Mouse (Mus musculus) heart, embryonic 14.5 days (tissue): ENCODE results near the gene Mast4. TPM values are rescaled to one million over a fixed set of nuclear protein-coding genes. Genes with fewer than 3 reads are reported as not detected.
A peak's percentile ranks its signal among the peaks of the same experiment; 100 is the strongest.

ENCODE experiments used
- ATAC-seq: fragments of 200-750 bp; cut with Nextera tagmentation; 2 replicates; pipeline ENCODE4 v1.8.0; 2017; ENCODE audit warnings: low read depth, moderate TSS enrichment; ENCODE audit not compliant: insufficient number of reproducible peaks, insufficient read depth, low FRiP score
- H3K27ac ChIP-seq, 2 experiments: fragments of 200-500 bp in 1 of 2; fragments of 300-500 bp in 1 of 2; sonication (generic) in 1 of 2; replicated peaks in 1 of 2; 2 replicates each; pipeline ENCODE4 v1.5.1; 2012 to 2014; ENCODE audit warnings: low read depth in 2 of 2, low read length in 2 of 2, control low read depth in 1 of 2, mild to moderate bottlenecking in 1 of 2, mixed read lengths in 1 of 2; ENCODE audit not compliant: control insufficient read depth in 1 of 2, insufficient read depth in 1 of 2
- H3K27me3 ChIP-seq: fragments of 300-500 bp; sonication (generic); 2 replicates; pipeline ENCODE4 v1.6.1; 2014; ENCODE audit warnings: mild to moderate bottlenecking, low read length, control low read depth; ENCODE audit not compliant: control insufficient read depth, insufficient read depth
- H3K36me3 ChIP-seq: fragments of 300-500 bp; sonication (generic); 2 replicates; pipeline ENCODE4 v1.6.1; 2014; ENCODE audit warnings: mild to moderate bottlenecking, control low read depth, low read length, mixed read lengths; ENCODE audit not compliant: control insufficient read depth, insufficient read depth
- H3K4me1 ChIP-seq, 2 experiments: fragments of 200-500 bp in 1 of 2; fragments of 300-500 bp in 1 of 2; sonication (generic) in 1 of 2; 2 replicates each; pipeline ENCODE4 v1.6.1; 2012 to 2014; ENCODE audit warnings: low read length in 2 of 2, control low read depth in 1 of 2, mixed read lengths in 1 of 2; ENCODE audit not compliant: control insufficient read depth in 2 of 2, insufficient read depth in 2 of 2
- H3K4me2 ChIP-seq: fragments of 300-500 bp; sonication (generic); 2 replicates; pipeline ENCODE4 v1.6.1; 2014; ENCODE audit warnings: mild to moderate bottlenecking, low read length
- H3K4me3 ChIP-seq, 2 experiments: fragments of 200-500 bp in 1 of 2; fragments of 300-500 bp in 1 of 2; sonication (generic) in 1 of 2; 2 replicates each; pipeline ENCODE4 v1.5.1; 2012 to 2014; ENCODE audit warnings: low read length in 2 of 2, mild to moderate bottlenecking in 2 of 2, control low read depth in 1 of 2, low read depth in 1 of 2, moderate library complexity in 1 of 2; ENCODE audit not compliant: control insufficient read depth in 1 of 2, insufficient read depth in 1 of 2
- H3K9ac ChIP-seq: fragments of 300-500 bp; sonication (generic); 2 replicates; pipeline ENCODE4 v1.6.1; 2014; ENCODE audit warnings: mild to moderate bottlenecking, low read length
- H3K9me3 ChIP-seq: fragments of 300-500 bp; sonication (generic); 2 replicates; pipeline ENCODE4 v1.6.1; 2016; ENCODE audit warnings: low read length, control low read depth; ENCODE audit not compliant: control insufficient read depth
- WGBS: fragments of 180-500 bp; shearing (Covaris S2); extraction: QIAGEN DNeasy Blood & Tissue Kit; methylation state at CpG from one replicate; pipeline ENCODE4 v1.1.7; 2014; 5-methylcytosine and 5-hydroxymethylcytosine counted together
- polyA plus RNA-seq: library from polyadenylated mRNA; unstranded; fragments of >200 nt; fragmentation: Nextera tagmentation; extraction: Ambion mirVana; gene quantifications from 2 replicates; pipeline ENCODE4 v1.2.1, GENCODE M21; 2014

Gene Mast4
- polyA plus RNA-seq, 1 experiment from 2014 or later, result 54.1 TPM

GRCm38 (mm10) chr13:102869541-102869940 is 464.8 kb downstream of the Mast4 start:
- Histone ChIP-seq H3K4me1 (peaks cover 17 to 46% of the 10 kb centered on the region in 2 experiments), H3K9ac (no peak overlapping the region), H3K27ac (peak overlapping the region in 1 of 2 experiments; percentile 37; a peak in 1 of 4 replicates), H3K27me3 (no peaks in the 10 kb centered on the region), H3K4me3 (no peak overlapping the region), H3K36me3 (0 out of 2 replicates have a peak, but pooled peaks cover 2% of the 10 kb centered on the region), H3K4me2 (no peak overlapping the region), H3K9me3 (peaks cover 8% of the 10 kb centered on the region)
- ATAC-seq, result no peak; the same call in 1 of the 2 replicates
- WGBS, result 81% methylated on average over 4 of the region's 4 CpGs

GRCm38 (mm10) chr13:102866816-102867215 is 467.5 kb downstream of the Mast4 start:
- H3K4me2 ChIP-seq, result peak overlapping the region; percentile 47
- 0 out of 2 replicates have a peak overlapping the region, but pooled peaks have one; percentile 56 for H3K9ac ChIP-seq
- no peaks in the 10 kb centered on the region for H3K27me3 ChIP-seq
- H3K4me3 ChIP-seq, result no peak overlapping the region
- H3K27ac ChIP-seq, result peak overlapping the region; percentile 68 to 80; a peak in 3 of 4 replicates
- no peak for ATAC-seq
- H3K9me3 ChIP-seq, result peaks cover 8% of the 10 kb centered on the region
- 0 out of 2 replicates have a peak, but pooled peaks cover 2% of the 10 kb centered on the region for H3K36me3 ChIP-seq
- H3K4me1 ChIP-seq, result peaks cover 9 to 43% of the 10 kb centered on the region in 2 experiments

DNA sequence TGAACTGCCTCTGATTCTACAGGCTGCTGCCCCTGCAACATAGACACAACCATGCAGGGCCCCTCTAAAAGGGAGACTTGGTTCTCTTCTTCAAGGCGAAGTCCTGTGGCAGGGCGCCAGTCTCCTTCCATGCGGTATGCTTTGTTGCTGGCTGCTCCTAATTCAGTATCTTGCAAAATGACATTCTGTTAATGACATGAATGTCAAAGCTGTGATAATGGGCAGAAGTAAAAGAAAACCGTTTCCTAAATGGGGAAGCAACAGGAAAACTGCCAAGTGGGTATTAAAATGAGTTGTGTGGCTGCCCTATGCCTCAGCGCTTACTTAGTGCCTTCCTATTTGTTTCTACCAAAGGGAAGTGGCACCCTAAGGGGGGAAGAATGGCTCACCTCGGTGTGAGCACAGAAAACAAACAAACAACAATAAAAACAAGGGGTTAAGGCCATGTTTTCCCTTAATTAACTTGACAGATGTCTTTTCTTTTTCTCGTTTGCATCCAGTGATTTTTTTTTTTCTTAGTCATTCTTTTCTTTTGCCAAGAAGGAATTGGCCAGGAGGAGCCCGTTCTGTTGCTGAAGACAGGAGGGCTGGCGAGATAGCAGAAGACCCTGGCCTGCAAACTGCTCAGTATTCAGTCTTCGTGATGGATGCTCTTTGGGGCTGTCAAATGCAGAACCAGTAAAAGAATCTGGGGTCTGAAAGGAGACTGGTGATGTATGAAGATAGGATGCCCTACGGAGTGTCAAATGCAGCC is 468.1 kb downstream of the Mast4 start:
- WGBS, result 27% methylated on average over 11 of the region's 11 CpGs
- 0 out of 2 replicates have a peak, but pooled peaks cover 2% of the 10 kb centered on the region for H3K36me3 ChIP-seq
- H3K4me2 ChIP-seq, result peak overlapping the region; percentile 47
- H3K9ac ChIP-seq, result peak overlapping the region; percentile 56; the same call in 1 of the 2 replicates
- peak overlapping the region; percentile 68 to 80 for H3K27ac ChIP-seq
- H3K4me1 ChIP-seq, result peaks cover 9 to 38% of the 10 kb centered on the region in 2 experiments
- H3K4me3 ChIP-seq, result no peak overlapping the region; a peak in 1 of 4 replicates
- peaks cover 8% of the 10 kb centered on the region for H3K9me3 ChIP-seq
- H3K27me3 ChIP-seq, result no peaks in the 10 kb centered on the region
- ATAC-seq, result peak; percentile 57

DNA sequence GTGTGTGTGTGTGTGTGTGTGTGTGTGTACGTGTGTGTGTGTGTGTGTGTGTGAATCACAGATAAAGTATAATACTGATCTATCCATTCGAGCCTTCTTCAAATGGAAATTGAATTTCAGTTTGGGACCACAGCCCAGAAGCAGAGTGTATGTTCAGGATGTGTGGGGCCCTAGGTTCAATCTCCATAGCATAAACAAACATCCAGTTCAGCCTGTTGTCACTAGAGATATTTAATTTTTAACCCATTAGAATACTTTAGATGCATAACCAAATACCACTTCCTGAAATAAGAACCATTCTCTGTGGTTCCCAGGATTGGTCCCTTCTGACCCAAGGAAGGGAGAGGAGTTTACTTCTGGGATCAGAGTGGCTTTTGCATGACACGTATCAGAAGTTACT is 468.8 kb downstream of the Mast4 start:
- WGBS, result 53% methylated on average over 3 of the region's 3 CpGs
- H3K27ac ChIP-seq, result peak overlapping the region; percentile 68 to 80
- no peaks in the 10 kb centered on the region for H3K27me3 ChIP-seq
- peak overlapping the region; percentile 47 for H3K4me2 ChIP-seq
- peaks cover 11 to 37% of the 10 kb centered on the region in 2 experiments for H3K4me1 ChIP-seq
- H3K9ac ChIP-seq, result no peak overlapping the region
- no peak overlapping the region for H3K4me3 ChIP-seq
- peaks cover 8% of the 10 kb centered on the region for H3K9me3 ChIP-seq
- 0 out of 2 replicates have a peak, but pooled peaks cover 2% of the 10 kb centered on the region for H3K36me3 ChIP-seq
- peak; percentile 6; the same call in 1 of the 2 replicates for ATAC-seq

GRCm38 (mm10) chr13:102864840-102865239 is 469.5 kb downstream of the Mast4 start:
- WGBS, result 73% methylated on average over 1 of the region's 1 CpGs

DNA sequence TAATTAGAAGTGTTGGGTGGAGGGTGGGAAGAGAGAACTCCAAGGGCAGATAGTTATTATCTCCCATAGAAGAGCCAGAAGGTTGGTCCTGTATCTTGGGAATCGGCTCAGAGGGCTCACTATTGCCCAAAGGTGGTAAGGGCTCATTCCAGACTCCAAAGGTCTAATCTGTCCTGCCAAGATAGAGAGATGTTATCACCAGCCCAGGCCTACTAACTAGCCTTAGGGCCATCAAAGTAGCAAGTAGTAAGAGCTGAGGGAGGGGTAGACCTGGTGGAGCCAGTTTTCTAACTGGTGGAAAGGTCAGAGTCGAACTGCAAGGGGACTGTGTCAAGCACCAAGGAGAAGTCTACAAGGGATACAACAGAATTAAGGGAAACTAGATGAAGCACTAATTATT is 470.2 kb downstream of the Mast4 start:
- Histone ChIP-seq H3K9me3 (peaks cover 8% of the 10 kb centered on the region), H3K4me1 (peaks cover 8 to 33% of the 10 kb centered on the region in 2 experiments), H3K27me3 (no peaks in the 10 kb centered on the region), H3K27ac (no peak overlapping the region), H3K36me3 (0 out of 2 replicates have a peak, but pooled peaks cover 2% of the 10 kb centered on the region), H3K4me3 (no peak overlapping the region), H3K4me2 (no peak overlapping the region), H3K9ac (no peak overlapping the region)
- WGBS, result 62% methylated on average over 2 of the region's 2 CpGs
- no peak for ATAC-seq

More at GRCm38 (mm10) chr13:102864840-102865239, 469.5 kb downstream of the Mast4 start:
- Histone ChIP-seq H3K4me2 (no peak overlapping the region), H3K9ac (no peak overlapping the region), H3K4me3 (no peak overlapping the region), H3K9me3 (peaks cover 8% of the 10 kb centered on the region), H3K27ac (no peak overlapping the region), H3K4me1 (peaks cover 8 to 36% of the 10 kb centered on the region in 2 experiments), H3K36me3 (0 out of 2 replicates have a peak, but pooled peaks cover 2% of the 10 kb centered on the region), H3K27me3 (no peaks in the 10 kb centered on the region)
- ATAC-seq, result no peak

DNA sequence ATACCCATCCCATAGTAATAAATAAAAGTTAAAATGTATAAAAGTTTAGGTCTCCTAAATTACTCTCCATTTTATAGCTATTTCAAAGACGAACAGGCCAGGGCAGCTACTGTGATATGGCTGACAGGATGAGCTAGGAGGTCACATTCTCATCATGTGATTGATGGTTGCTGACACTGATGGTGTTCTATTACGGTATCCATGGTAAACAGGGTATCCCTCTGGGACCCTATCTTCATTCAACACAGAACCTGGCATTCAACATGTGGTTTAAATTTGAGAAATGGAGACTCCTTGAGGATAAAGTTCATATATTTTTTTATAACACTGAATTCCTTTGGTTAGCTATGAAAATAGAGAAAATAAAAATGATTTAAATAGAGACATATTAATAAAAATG is 471.3 kb downstream of the Mast4 start:
- Histone ChIP-seq H3K9me3 (peaks cover 1% of the 10 kb centered on the region), H3K9ac (no peak overlapping the region), H3K4me3 (no peak overlapping the region), H3K27me3 (no peaks in the 10 kb centered on the region), H3K4me2 (no peak overlapping the region), H3K4me1 (peaks cover 8 to 42% of the 10 kb centered on the region in 2 experiments), H3K27ac (no peak overlapping the region), H3K36me3 (no peaks in the 10 kb centered on the region)
- 73% methylated on average over 2 of the region's 2 CpGs for WGBS
- no peak for ATAC-seq
